Mouse (Mus musculus) cerebellum, adult 2 months (tissue): ENCODE results near the gene Wdr5b.

ENCODE experiments used
- CTCF ChIP-seq: fragments of 200-500 bp; IDR thresholded peaks from 2 replicates; pipeline ENCODE4 v1.5.1; 2011; ENCODE audit warnings: low read depth, mild to moderate bottlenecking, control low read depth, low read length, moderate library complexity, borderline replicate concordance; ENCODE audit not compliant: insufficient read depth
- POLR2A ChIP-seq: fragments of 200-500 bp; IDR thresholded peaks from 2 replicates; pipeline ENCODE4 v1.6.1; 2011; ENCODE audit warnings: low read length, control low read depth, borderline replicate concordance; ENCODE audit not compliant: insufficient read depth

- TF ChIP-seq POLR2A (no peak), CTCF (no peak)
Measured at GRCm38 (mm10) chr16:36074772-36075171, 33.8 kb downstream of the Wdr5b start.
